Mouse (Mus musculus): ENCODE data around the gene Tmem30c. TPM values are rescaled to one million over a fixed set of nuclear protein-coding genes. Genes with fewer than 3 reads are reported as not detected.

The Tmem30c gene
- total RNA-seq (2015; ENCODE audit: low replicate concordance) (not detected in 2 replicates), total RNA-seq (2017; ENCODE audit: low replicate concordance) (not detected in 2 replicates)

GRCm38 (mm10) chr16:57292765-57293164, at the start of gene Tmem30c:
Gene Tmem30c (minus strand): TSS chr16:57292865.
- ATAC-seq (replicated peaks; ENCODE audit: low FRiP score, poor library complexity, severe bottlenecking), result no peak

- ATAC-seq (replicated peaks; ENCODE audit: low FRiP score, poor library complexity, severe bottlenecking), result no peak
These were observed 47.9 kb upstream of the Tmem30c start for GRCm38 (mm10) chr16:57340613-57340898.

- no peak for ATAC-seq (replicated peaks; ENCODE audit: low FRiP score, poor library complexity, severe bottlenecking)
These were observed 47.3 kb upstream of the Tmem30c start for GRCm38 (mm10) chr16:57339765-57340612.

- ATAC-seq (replicated peaks; ENCODE audit: low FRiP score, poor library complexity, severe bottlenecking), result no peak
These were observed 44.2 kb upstream of the Tmem30c start for GRCm38 (mm10) chr16:57336770-57337423.

GRCm38 (mm10) chr16:57332301-57332700, 39.6 kb upstream of the Tmem30c start:
- ATAC-seq (replicated peaks; ENCODE audit: low FRiP score, poor library complexity, severe bottlenecking), result no peak

- ATAC-seq (replicated peaks; ENCODE audit: low FRiP score, poor library complexity, severe bottlenecking), result no peak
These were observed 37.4 kb upstream of the Tmem30c start for GRCm38 (mm10) chr16:57330111-57330510.

- no peak for ATAC-seq (replicated peaks; ENCODE audit: low FRiP score, poor library complexity, severe bottlenecking)
These were observed 36.4 kb upstream of the Tmem30c start for GRCm38 (mm10) chr16:57329028-57329427.

GRCm38 (mm10) chr16:57326996-57327395, 34.3 kb upstream of the Tmem30c start:
- ATAC-seq (replicated peaks; ENCODE audit: low FRiP score, poor library complexity, severe bottlenecking), result no peak

GRCm38 (mm10) chr16:57319284-57320124, 26.8 kb upstream of the Tmem30c start:
- no peak for ATAC-seq (replicated peaks; ENCODE audit: low FRiP score, poor library complexity, severe bottlenecking)

GRCm38 (mm10) chr16:57318637-57319125, 26.0 kb upstream of the Tmem30c start:
- no peak for ATAC-seq (replicated peaks; ENCODE audit: low FRiP score, poor library complexity, severe bottlenecking)

GRCm38 (mm10) chr16:57317882-57318636, 25.4 kb upstream of the Tmem30c start:
- no peak for ATAC-seq (replicated peaks; ENCODE audit: low FRiP score, poor library complexity, severe bottlenecking)

- ATAC-seq (replicated peaks; ENCODE audit: low FRiP score, poor library complexity, severe bottlenecking), result no peak
These were observed 24.5 kb upstream of the Tmem30c start for GRCm38 (mm10) chr16:57317127-57317526.

- ATAC-seq (replicated peaks; ENCODE audit: low FRiP score, poor library complexity, severe bottlenecking), result no peak
These were observed 22.4 kb upstream of the Tmem30c start for GRCm38 (mm10) chr16:57315026-57315425.

GRCm38 (mm10) chr16:57314236-57314635, 21.6 kb upstream of the Tmem30c start:
- ATAC-seq (replicated peaks; ENCODE audit: low FRiP score, poor library complexity, severe bottlenecking), result no peak

- no peak for ATAC-seq (replicated peaks; ENCODE audit: low FRiP score, poor library complexity, severe bottlenecking)
These were observed 20.8 kb upstream of the Tmem30c start for GRCm38 (mm10) chr16:57313487-57313886.

GRCm38 (mm10) chr16:57312130-57312529, 19.5 kb upstream of the Tmem30c start:
- no peak for ATAC-seq (replicated peaks; ENCODE audit: low FRiP score, poor library complexity, severe bottlenecking)

GRCm38 (mm10) chr16:57305463-57305862, 12.8 kb upstream of the Tmem30c start:
- ATAC-seq (replicated peaks; ENCODE audit: low FRiP score, poor library complexity, severe bottlenecking), result no peak

GRCm38 (mm10) chr16:57303716-57304115, 11.1 kb upstream of the Tmem30c start:
- no peak for ATAC-seq (replicated peaks; ENCODE audit: low FRiP score, poor library complexity, severe bottlenecking)

All from erythroblast, adult 5-6 weeks (primary cell).